In the genomic region with DNA sequence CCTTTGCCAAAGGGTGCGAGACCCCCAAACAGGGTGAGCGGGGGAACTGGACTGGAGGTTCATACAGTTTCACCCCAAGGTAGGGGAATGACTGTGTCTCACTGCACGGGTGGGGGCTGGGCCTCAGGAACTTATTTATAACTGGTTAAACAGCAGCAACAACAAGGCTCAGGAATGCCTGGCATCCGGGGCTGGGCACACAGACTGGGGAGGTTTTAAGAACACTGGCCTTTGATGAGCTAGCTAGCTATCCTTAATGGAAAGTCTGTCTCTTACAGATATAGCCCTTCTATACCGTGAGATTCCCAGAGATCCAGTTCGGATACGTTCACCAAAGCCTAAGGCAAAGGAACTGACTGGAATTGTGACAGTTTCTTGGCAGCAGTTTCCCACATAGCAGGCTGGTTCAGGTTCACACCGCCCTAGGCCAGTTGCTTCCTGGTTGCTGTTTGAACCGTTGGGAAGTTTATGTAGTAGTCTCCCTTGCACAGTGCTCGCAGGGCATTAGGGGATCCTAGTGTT, we compare ENCODE assay signal across 8 mouse cellular contexts. TPM values are rescaled to one million over a fixed set of nuclear protein-coding genes. Genes with fewer than 3 reads are reported as not detected.
DNase-seq lines count a peak whose midpoint lies in the region; ATAC-seq lines count a peak whose summit lies in the region.

No protein-coding gene starts in this region.

- peaks cover 11% of the 10 kb centered on the region; the same call in 1 of the 2 replicates for H3K4me1 ChIP-seq in heart, embryonic 11.5 days (ENCODE audit: control insufficient read depth, insufficient read depth, low read length)
- H3K4me1 ChIP-seq in stomach, embryonic 14.5 days (ENCODE audit: control insufficient read depth, insufficient read depth, low read length) = peaks cover 7% of the 10 kb centered on the region

- H3K4me2 ChIP-seq in heart, embryonic 11.5 days = peak overlapping the region; percentile 56
- H3K4me2 ChIP-seq in stomach, embryonic 14.5 days (replicated peaks; ENCODE audit: low read depth, low read length) = 0 out of 2 replicates have a peak overlapping the region, but pooled peaks have one; percentile 0

- no peak overlapping the region for H3K4me3 ChIP-seq in heart, embryonic 11.5 days (ENCODE audit: low read depth, low read length)
- H3K4me3 ChIP-seq in stomach, embryonic 14.5 days (ENCODE audit: low read depth, low read length) = no peak overlapping the region

- H3K9me3 ChIP-seq in heart, embryonic 11.5 days (replicated peaks; ENCODE audit: control insufficient read depth, low read length) = no peaks in the 10 kb centered on the region
- no peaks in the 10 kb centered on the region for H3K9me3 ChIP-seq in stomach, embryonic 14.5 days (ENCODE audit: control insufficient read depth, low read depth, low read length)

- no peaks in the 10 kb centered on the region for H3K27me3 ChIP-seq in heart, embryonic 11.5 days (ENCODE audit: control insufficient read depth, insufficient read depth, low read length)
- H3K27me3 ChIP-seq in stomach, embryonic 14.5 days (ENCODE audit: control insufficient read depth, insufficient read depth, low read length) = no peaks in the 10 kb centered on the region

- DNase-seq in heart, adult 11 months = peak; percentile 95
- no peak for DNase-seq in heart, postnatal 25 days (ENCODE audit: low spot score)
- DNase-seq in kidney, postnatal 36 days = peak; percentile 66 to 71
- DNase-seq in gastrocnemius, postnatal 14 days = no peak
- DNase-seq in ovary, postnatal 14 days (ENCODE audit: low spot score) = no peak

- intact Hi-C loops in heart, postnatal 25 days (cut with DNase I) = no loop called here
- intact Hi-C loops in gastrocnemius, postnatal 14 days (cut with DNase I; ENCODE audit: low total_unique reads) = no loop called here

- H3K36me3 ChIP-seq in heart, embryonic 11.5 days (ENCODE audit: control insufficient read depth, insufficient read depth, low read length) = no peaks in the 10 kb centered on the region
- no peaks in the 10 kb centered on the region for H3K36me3 ChIP-seq in stomach, embryonic 14.5 days (ENCODE audit: control insufficient read depth, insufficient read depth, low read length)

- peak overlapping the region; percentile 95 for H3K27ac ChIP-seq in heart, embryonic 11.5 days (ENCODE audit: low read depth, low read length)
- no peak overlapping the region for H3K27ac ChIP-seq in stomach, embryonic 14.5 days (ENCODE audit: low read length)

- 24% methylated on average over 10 of the region's 10 CpGs for WGBS in heart, embryonic 11.5 days (ENCODE audit: insufficient replicate concordance)
- 26% methylated on average over 10 of the region's 10 CpGs for WGBS in stomach, embryonic 14.5 days

- H3K9ac ChIP-seq in heart, embryonic 11.5 days (ENCODE audit: low read depth, low read length) = peak overlapping the region; percentile 36; the same call in 1 of the 2 replicates
- no peak overlapping the region for H3K9ac ChIP-seq in stomach, embryonic 14.5 days (replicated peaks; ENCODE audit: low read depth, low read length)

- peak; percentile 67; the same call in 1 of the 2 replicates for ATAC-seq in heart, embryonic 11.5 days (replicated peaks; ENCODE audit: insufficient number of reproducible peaks, low FRiP score, low TSS enrichment)
- ATAC-seq in stomach, embryonic 14.5 days (ENCODE audit: insufficient number of reproducible peaks, insufficient read depth, low FRiP score, low read depth) = no peak
- no peak for ATAC-seq in CD4-positive, CD25-positive, alpha-beta regulatory T cell, adult 4 months

RNA-seq across cellular contexts. Expression of gene Slc29a2, which starts 7.4 kb away (rescaled TPM):
- total RNA-seq in heart, postnatal 25 days (2021) = 10 to 100 TPM; 12.2 to 13.3 TPM
- polyA plus RNA-seq in heart, embryonic 11.5 days (2014; fragmentation: Nextera tagmentation; extraction: Ambion mirVana) = 8.2 and 10.3 TPM in 2 replicates
- polyA plus RNA-seq in stomach, embryonic 14.5 days (2014; fragmentation: Nextera tagmentation; extraction: Ambion mirVana) = 3.5 and 4.7 TPM in 2 replicates
- 1 to 10 TPM; 4.9 to 6.5 TPM for total RNA-seq in gastrocnemius, postnatal 14 days (2021)
- 1 to 10 TPM; 2.4 to 2.5 TPM for polyA plus RNA-seq in CD4-positive, CD25-positive, alpha-beta regulatory T cell, adult 4 months (2017; shearing (Covaris generic))

RNA-seq across cellular contexts. Expression of gene B4gat1, which starts 22.3 kb away (rescaled TPM):
- total RNA-seq in heart, postnatal 25 days (2021) = 10 to 100 TPM; 47.0 to 47.3 TPM
- 37.4 and 46.9 TPM in 2 replicates for polyA plus RNA-seq in heart, embryonic 11.5 days (2014; fragmentation: Nextera tagmentation; extraction: Ambion mirVana)
- polyA plus RNA-seq in stomach, embryonic 14.5 days (2014; fragmentation: Nextera tagmentation; extraction: Ambion mirVana) = 40.5 and 45.4 TPM in 2 replicates
- 10 to 100 TPM; 20.4 to 23.7 TPM for total RNA-seq in gastrocnemius, postnatal 14 days (2021)
- 10 to 100 TPM; 11.9 to 20.5 TPM for polyA plus RNA-seq in CD4-positive, CD25-positive, alpha-beta regulatory T cell, adult 4 months (2017; shearing (Covaris generic))

RNA-seq across cellular contexts. Expression of gene AC124502.3, which starts 22.4 kb away (rescaled TPM):
- total RNA-seq in heart, postnatal 25 days (2021) = 1 to 10 TPM; 2.2 TPM
- 0.93 and 2.0 TPM in 2 replicates for polyA plus RNA-seq in heart, embryonic 11.5 days (2014; fragmentation: Nextera tagmentation; extraction: Ambion mirVana)
- polyA plus RNA-seq in stomach, embryonic 14.5 days (2014; fragmentation: Nextera tagmentation; extraction: Ambion mirVana) = 0.55 and 1.8 TPM in 2 replicates
- under 1 TPM; 0.43 to 0.89 TPM for total RNA-seq in gastrocnemius, postnatal 14 days (2021)
- under 1 TPM; 0.35 to 0.80 TPM for polyA plus RNA-seq in CD4-positive, CD25-positive, alpha-beta regulatory T cell, adult 4 months (2017; shearing (Covaris generic))

RNA-seq across cellular contexts. Expression of gene Brms1, which starts 24.9 kb away (rescaled TPM):
- 10 to 100 TPM; 11.4 to 12.3 TPM for total RNA-seq in heart, postnatal 25 days (2021)
- 35.3 and 36.4 TPM in 2 replicates for polyA plus RNA-seq in heart, embryonic 11.5 days (2014; fragmentation: Nextera tagmentation; extraction: Ambion mirVana)
- 43.4 and 45.3 TPM in 2 replicates for polyA plus RNA-seq in stomach, embryonic 14.5 days (2014; fragmentation: Nextera tagmentation; extraction: Ambion mirVana)
- total RNA-seq in gastrocnemius, postnatal 14 days (2021) = 10 to 100 TPM; 11.1 to 11.3 TPM
- 100 to 1,000 TPM in 1 of 2 experiments, 10 to 100 TPM in 1; 85.7 to 136 TPM for polyA plus RNA-seq in CD4-positive, CD25-positive, alpha-beta regulatory T cell, adult 4 months (2017; shearing (Covaris generic))

RNA-seq across cellular contexts. Expression of gene Npas4, which starts 26.2 kb away (rescaled TPM):
- total RNA-seq in heart, postnatal 25 days (2021) = under 1 TPM in 1 of 2 experiments, not detected in 1; 0.06 TPM
- 0.11 and 0.13 TPM in 2 replicates for polyA plus RNA-seq in heart, embryonic 11.5 days (2014; fragmentation: Nextera tagmentation; extraction: Ambion mirVana)
- 0.26 and 0.50 TPM in 2 replicates for polyA plus RNA-seq in stomach, embryonic 14.5 days (2014; fragmentation: Nextera tagmentation; extraction: Ambion mirVana)
- not detected for total RNA-seq in gastrocnemius, postnatal 14 days (2021)
- 1 to 10 TPM in 1 of 2 experiments, under 1 TPM in 1; 0.90 to 2.1 TPM for polyA plus RNA-seq in CD4-positive, CD25-positive, alpha-beta regulatory T cell, adult 4 months (2017; shearing (Covaris generic))

Comparison
In these comparisons a context has a peak if more than half of its experiments do, and no peak if none do; other contexts are left out.
1. DNase-seq: peak in heart, adult 11 months (single experiment) and kidney, postnatal 36 days (2 of 2); none in heart, postnatal 25 days (single experiment), gastrocnemius, postnatal 14 days (single experiment) and ovary, postnatal 14 days (single experiment).